Mouse (Mus musculus) mouse trophoblast stem cell (cell line): ENCODE measurements around the gene Zfp449.
"Not testable (repeated sequence)": the region's sequence is repeated elsewhere in the genome, so short reads cannot be mapped to it uniquely, and the experiment has no call there.

Experiments used
- in situ Hi-C, 2 experiments: fragments of 300-500 bp; cut with MseI, MboI; formaldehyde crosslinking; loops; 2 replicates in 1 of 2; 3 replicates in 1 of 2; pipeline ENCODE4 v1.15.1; 2025

The Zfp449 gene

GRCm38 (mm10) chrX:56346176-56346931, at the start of gene Zfp449:
Gene Zfp449 (plus strand): TSS chrX:56346400.
- in situ Hi-C loops: loop anchor here in 1 of 2 experiments (10.0 kb wide), 1 partner anchor 72 kb away; no protein-coding TSS in a partner anchor

- in situ Hi-C loops: no loop called here
Observed at GRCm38 (mm10) chrX:56307597-56307996, 38.6 kb upstream of the Zfp449 start.

GRCm38 (mm10) chrX:56312813-56313212, 33.4 kb upstream of the Zfp449 start:
- in situ Hi-C loops: no loop called here

- in situ Hi-C loops: no loop called here
Observed at GRCm38 (mm10) chrX:56322096-56322495, 24.1 kb upstream of the Zfp449 start.

- in situ Hi-C loops: no loop called here
Observed at GRCm38 (mm10) chrX:56322731-56323130, 23.5 kb upstream of the Zfp449 start.

- in situ Hi-C loops: no loop called here
Observed at GRCm38 (mm10) chrX:56332046-56332445, 14.2 kb upstream of the Zfp449 start.

GRCm38 (mm10) chrX:56340305-56340704, 5.9 kb upstream of the Zfp449 start:
- in situ Hi-C loops: loop anchor here (5.0 to 10.0 kb wide), 2 partner anchors 66 to 68 kb away; no protein-coding TSS in a partner anchor

GRCm38 (mm10) chrX:56342921-56343320, 3.3 kb upstream of the Zfp449 start:
- in situ Hi-C loops: loop anchor here (5.0 to 10.0 kb wide), 2 partner anchors 68 to 71 kb away; no protein-coding TSS in a partner anchor

GRCm38 (mm10) chrX:56346932-56347253, 693 bp downstream of the Zfp449 start:
- in situ Hi-C loops: loop anchor here in 1 of 2 experiments (10.0 kb wide), 1 partner anchor 72 kb away; no protein-coding TSS in a partner anchor

DNA sequence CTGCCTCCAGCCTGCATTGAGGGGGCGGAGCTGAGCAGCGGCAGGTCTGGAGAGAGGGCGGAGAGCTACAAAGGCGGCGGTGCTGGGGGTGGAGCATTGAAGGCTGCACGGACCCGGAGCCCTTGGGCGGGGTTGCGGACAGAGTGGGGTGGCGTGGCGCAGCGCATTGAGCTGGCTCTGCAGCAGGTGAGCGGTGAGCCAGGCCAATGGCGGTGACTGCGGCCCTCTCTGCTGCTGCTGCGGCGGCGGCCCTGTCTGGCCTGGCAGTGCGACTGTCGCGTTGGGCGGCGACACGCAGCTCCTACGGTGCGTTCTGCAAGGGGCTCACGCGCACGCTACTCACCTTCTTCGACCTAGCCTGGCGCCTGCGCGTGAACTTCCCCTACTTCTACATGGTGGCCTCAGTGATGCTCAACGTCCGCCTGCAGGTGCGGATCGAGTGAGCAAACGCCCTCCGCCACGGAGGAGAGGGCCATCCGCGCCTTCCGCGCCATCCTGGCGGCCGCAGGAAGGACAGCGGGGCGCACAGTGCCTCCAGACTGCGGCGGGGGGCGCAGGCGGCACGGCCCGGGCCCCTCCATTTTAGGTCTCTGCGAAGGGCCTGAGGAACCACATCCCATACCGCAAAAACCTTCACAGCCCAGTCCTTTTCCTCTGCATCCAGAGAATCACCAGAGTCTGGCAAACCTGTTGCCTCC, 28.4 kb downstream of the Zfp449 start, which contains the start of gene Smim10l2a:
Gene Smim10l2a (plus strand): TSS at position 156 of the 698 bp plus-strand sequence.
- in situ Hi-C loops: not testable (repeated sequence)

DNA sequence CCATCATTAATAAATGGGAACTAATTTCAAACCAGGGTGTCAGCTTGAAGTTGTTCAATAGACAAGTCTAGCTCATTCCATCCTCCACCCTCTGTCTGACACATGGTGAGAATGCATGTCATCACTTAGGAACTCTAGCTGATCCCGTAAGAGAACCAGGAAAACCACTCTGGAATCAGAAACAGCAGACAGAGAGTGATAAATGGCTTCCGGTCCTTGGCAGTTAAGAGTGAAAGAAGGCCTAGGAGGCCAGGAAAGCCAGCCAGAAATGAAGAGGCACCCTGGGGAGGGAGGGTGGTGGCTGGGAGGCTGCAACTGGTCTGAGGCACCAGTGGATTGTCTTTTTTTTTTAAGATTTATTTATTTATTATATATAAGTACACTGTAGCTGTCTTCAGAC, 34.7 kb downstream of the Zfp449 start:
- in situ Hi-C loops: no loop called here

DNA sequence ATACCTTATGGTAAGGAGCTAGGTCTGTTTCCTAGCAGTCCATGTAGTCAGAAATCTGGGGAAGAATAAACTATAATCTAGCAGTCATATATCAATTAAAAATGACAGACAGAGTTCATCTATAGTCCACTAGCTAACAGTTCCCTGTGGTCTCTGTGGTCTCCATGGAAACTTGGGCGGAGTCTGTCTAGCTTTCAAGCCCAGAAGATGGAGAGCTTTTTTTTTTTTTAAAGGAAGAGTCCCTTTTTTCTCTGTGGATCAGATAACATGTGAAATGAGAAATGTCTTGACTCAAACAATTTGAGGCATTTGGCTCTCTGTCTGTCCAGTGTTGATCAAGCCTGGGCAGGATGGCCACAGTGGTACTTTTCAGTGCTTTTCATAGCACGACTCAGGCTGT, 37.9 kb downstream of the Zfp449 start:
- in situ Hi-C loops: no loop called here

DNA sequence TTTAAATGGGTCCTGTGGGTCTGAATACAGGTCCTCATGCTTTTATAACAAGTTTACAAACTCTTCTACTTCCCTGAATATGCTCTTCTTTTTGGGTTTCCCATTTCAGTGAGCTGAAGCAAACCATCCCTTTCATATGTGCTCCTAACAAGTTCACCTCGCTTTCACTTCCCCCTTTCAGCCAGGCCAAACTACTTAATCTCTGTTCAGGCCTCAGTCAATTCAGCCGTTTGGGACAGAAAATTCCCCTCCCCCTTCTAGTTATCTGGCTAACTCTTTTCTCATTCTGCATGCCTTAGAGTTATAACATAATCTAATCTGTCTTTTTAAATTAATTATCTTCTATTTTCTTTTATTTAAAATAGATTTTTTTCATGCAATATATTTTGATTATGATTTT, 58.4 kb downstream of the Zfp449 start:
- in situ Hi-C loops: no loop called here

GRCm38 (mm10) chrX:56405482-56405881, 59.3 kb downstream of the Zfp449 start:
- in situ Hi-C loops: no loop called here

DNA sequence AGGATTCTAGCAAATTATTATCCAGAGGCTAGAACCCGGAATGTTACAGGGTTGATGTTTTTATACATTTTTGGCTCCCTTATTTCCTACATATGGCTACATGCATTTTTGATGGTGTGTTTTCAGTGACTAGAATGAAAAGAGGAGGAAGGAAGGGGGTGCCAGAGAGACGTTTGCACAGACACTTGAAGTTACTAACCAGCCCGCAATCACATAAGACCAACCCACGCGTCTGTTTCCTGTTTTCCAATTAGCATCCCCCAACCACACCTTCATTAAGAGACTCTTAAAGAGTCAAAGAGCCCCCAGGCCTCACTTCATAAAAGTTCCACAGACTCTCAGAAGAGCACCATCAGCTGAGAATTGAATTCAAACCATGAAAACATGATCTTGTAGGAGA, 59.9 kb downstream of the Zfp449 start:
- in situ Hi-C loops: no loop called here
